ENCODE assay signal across 8 mouse cellular contexts in the genomic region with DNA sequence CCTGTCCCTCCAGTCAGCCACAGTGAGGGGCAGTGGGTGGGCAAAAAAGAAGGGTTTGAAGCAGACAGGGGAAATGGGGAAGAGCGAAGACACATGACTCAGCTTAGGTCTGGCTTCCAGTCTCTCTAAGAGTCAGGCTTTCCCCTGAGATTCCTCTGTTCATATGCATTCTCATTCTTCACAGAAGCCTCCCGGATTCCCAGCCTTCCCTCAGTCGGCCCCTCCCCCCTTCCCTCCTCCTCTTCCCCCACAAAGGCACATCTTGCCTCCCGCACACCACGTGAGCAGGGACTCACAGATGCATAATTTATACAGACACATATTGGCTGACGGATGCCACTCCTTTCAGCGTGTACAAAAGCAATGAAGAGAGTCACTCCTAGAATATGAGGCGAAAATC.
A peak's percentile ranks its signal among the peaks of the same experiment; 100 is the strongest.
DNase-seq lines count a peak whose midpoint lies in the region; ATAC-seq and TF ChIP-seq lines count a peak whose summit lies in the region.

No protein-coding gene starts in this region.

- peak; percentile 49; the same call in 1 of the 2 replicates for TF ChIP-seq POLR2A in cortical plate, adult 2 months (IDR thresholded peaks at IDR 0.05; ENCODE audit: extremely low read depth, insufficient read depth, low read length)

- no peaks in the 10 kb centered on the region for H3K9me3 ChIP-seq in heart, embryonic 15.5 days (replicated peaks)
- no peaks in the 10 kb centered on the region for H3K9me3 ChIP-seq in hindbrain, embryonic 10.5 days
- no peaks in the 10 kb centered on the region for H3K9me3 ChIP-seq in midbrain, postnatal 0 days (ENCODE audit: low read length)

- H3K9ac ChIP-seq in heart, embryonic 15.5 days: no peak overlapping the region; the same call in 1 of the 2 replicates
- peak overlapping the region; percentile 51; the same call in 1 of the 2 replicates for H3K9ac ChIP-seq in midbrain, postnatal 0 days (replicated peaks; ENCODE audit: low read length, poor library complexity, severe bottlenecking)

- H3K4me1 ChIP-seq in heart, embryonic 15.5 days (replicated peaks): peaks cover 10% of the 10 kb centered on the region
- no peaks in the 10 kb centered on the region for H3K4me1 ChIP-seq in cortical plate, adult 2 months (ENCODE audit: control insufficient read depth, insufficient read depth, low read length)
- H3K4me1 ChIP-seq in hindbrain, embryonic 10.5 days (replicated peaks): peaks cover 62% of the 10 kb centered on the region
- H3K4me1 ChIP-seq in midbrain, postnatal 0 days (ENCODE audit: insufficient read depth, low read length): peaks cover 6% of the 10 kb centered on the region; the same call in 1 of the 2 replicates

- H3K36me3 ChIP-seq in heart, embryonic 15.5 days: no peaks in the 10 kb centered on the region
- H3K36me3 ChIP-seq in hindbrain, embryonic 10.5 days: no peaks in the 10 kb centered on the region
- H3K36me3 ChIP-seq in midbrain, postnatal 0 days (ENCODE audit: insufficient read depth, low read length): no peaks in the 10 kb centered on the region

- DNase-seq in heart, postnatal 36 days: no peak
- peak; percentile 91 for DNase-seq in hindbrain, embryonic 10.5 days (ENCODE audit: low spot score)
- DNase-seq in left cerebral cortex, postnatal 10 days (ENCODE audit: extremely low spot score in 1 of 2, low spot score in 2 of 2): peak; percentile 75 to 86
- DNase-seq in midbrain, postnatal 0 days (ENCODE audit: low spot score): peak; percentile 93
- DNase-seq in ovary, postnatal 14 days (ENCODE audit: low spot score): no peak
- no peak for DNase-seq in gastrocnemius, adult 8-10 months (ENCODE audit: low spot score in 2 of 2)

- 0 out of 2 replicates have a peak, but pooled peaks have one; percentile 43 for ATAC-seq in heart, embryonic 15.5 days (replicated peaks; ENCODE audit: insufficient number of reproducible peaks, insufficient read depth, low FRiP score, low read depth)
- ATAC-seq in midbrain, postnatal 0 days (ENCODE audit: low FRiP score): peak; percentile 94

- H3K27ac ChIP-seq in heart, embryonic 15.5 days: no peak overlapping the region
- peak overlapping the region; percentile 48; the same call in 1 of the 2 replicates for H3K27ac ChIP-seq in cortical plate, adult 2 months (ENCODE audit: insufficient read depth, low read length)
- H3K27ac ChIP-seq in hindbrain, embryonic 10.5 days: peak overlapping the region; percentile 92
- H3K27ac ChIP-seq in midbrain, postnatal 0 days (ENCODE audit: low read depth, low read length): peak overlapping the region; percentile 85

- H3K4me3 ChIP-seq in heart, embryonic 15.5 days: peak overlapping the region; percentile 32
- peak overlapping the region; percentile 8; the same call in 1 of the 2 replicates for H3K4me3 ChIP-seq in cortical plate, adult 2 months (ENCODE audit: insufficient read depth, low read length)
- peak overlapping the region; percentile 42 for H3K4me3 ChIP-seq in hindbrain, embryonic 10.5 days
- H3K4me3 ChIP-seq in midbrain, postnatal 0 days (ENCODE audit: low read depth, low read length): peak overlapping the region; percentile 9; the same call in 1 of the 2 replicates

- H3K4me2 ChIP-seq in heart, embryonic 15.5 days: peak overlapping the region; percentile 64
- H3K4me2 ChIP-seq in midbrain, postnatal 0 days (ENCODE audit: low read depth, low read length, poor library complexity, severe bottlenecking): peak overlapping the region; percentile 46

- intact Hi-C loops in heart, postnatal 36 days (cut with DNase I): no loop called here
- intact Hi-C loops in left cerebral cortex, postnatal 10 days (cut with DNase I): no loop called here

- no peaks in the 10 kb centered on the region for H3K27me3 ChIP-seq in heart, embryonic 15.5 days
- no peaks in the 10 kb centered on the region for H3K27me3 ChIP-seq in hindbrain, embryonic 10.5 days (ENCODE audit: insufficient read depth, poor library complexity, severe bottlenecking)
- no peaks in the 10 kb centered on the region for H3K27me3 ChIP-seq in midbrain, postnatal 0 days (ENCODE audit: insufficient read depth, low read length)

- no peak for TF ChIP-seq CTCF in cortical plate, adult 2 months (IDR thresholded peaks at IDR 0.05; ENCODE audit: extremely low read depth, insufficient read depth, low read length)
- no peak for TF ChIP-seq CTCF in midbrain, postnatal 0 days (IDR thresholded peaks at IDR 0.05)

- 7% methylated on average over 8 of the region's 8 CpGs for WGBS in heart, embryonic 15.5 days
- 2% methylated on average over 8 of the region's 8 CpGs for WGBS in hindbrain, embryonic 10.5 days
- 3% methylated on average over 8 of the region's 8 CpGs for WGBS in midbrain, postnatal 0 days

Comparison
In these comparisons a context has a peak if more than half of its experiments do, and no peak if none do; other contexts are left out.
1. DNase-seq: peak in hindbrain, embryonic 10.5 days (single experiment), left cerebral cortex, postnatal 10 days (2 of 2) and midbrain, postnatal 0 days (single experiment); none in heart, postnatal 36 days (0 of 2), ovary, postnatal 14 days (single experiment) and gastrocnemius, adult 8-10 months (0 of 2).
2. Peak in every context shown above with its lines, with median percentiles within 50 percentile points of each other: H3K4me3 ChIP-seq.